Comparison of ENCODE assay signal across 8 mouse cellular contexts in the genomic region with DNA sequence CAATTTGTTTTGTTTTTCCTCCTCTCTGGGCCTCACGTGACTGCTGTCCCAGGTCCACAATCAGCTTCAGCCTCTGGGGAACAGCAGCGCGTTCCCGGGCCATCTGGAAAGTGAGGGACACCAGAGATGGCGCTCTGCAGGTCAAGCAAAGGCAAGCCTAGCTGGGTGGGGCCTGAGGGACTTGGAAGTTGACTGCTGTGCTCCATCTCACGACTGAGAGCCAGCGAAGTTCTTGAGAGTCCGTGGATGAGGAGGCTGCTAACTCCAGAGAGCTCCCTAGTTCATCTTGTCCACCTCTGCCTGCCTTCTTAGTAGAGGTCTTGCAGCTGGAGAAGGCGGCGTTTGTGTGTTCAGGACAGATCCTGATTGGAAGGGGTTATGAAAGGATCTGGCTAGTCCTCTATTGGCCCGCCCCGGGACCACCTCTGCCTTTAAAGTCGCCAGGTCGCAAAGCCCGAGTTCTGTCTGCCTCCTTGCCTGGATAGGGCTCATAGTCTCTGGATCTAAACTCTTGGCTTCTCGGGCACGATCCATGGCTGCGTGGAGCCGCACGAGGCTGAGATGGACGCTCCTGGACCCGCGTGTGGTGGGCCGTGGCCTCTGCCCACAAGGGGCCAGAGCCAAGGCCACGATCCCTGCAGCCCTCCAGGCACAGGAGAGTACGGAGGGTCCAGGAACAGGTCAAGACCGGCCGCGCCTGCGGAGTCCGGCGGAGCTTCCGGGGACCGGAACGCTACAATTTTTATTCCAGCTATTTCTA. TPM values are rescaled to one million over a fixed set of nuclear protein-coding genes. Genes with fewer than 3 reads are reported as not detected.
A peak's percentile ranks its signal among the peaks of the same experiment; 100 is the strongest.
DNase-seq lines count a peak whose midpoint lies in the region; ATAC-seq and TF ChIP-seq lines count a peak whose summit lies in the region.

TSS of gene Cyp27a1 (plus strand) at position 476 of the 760 bp plus-strand sequence.

- H3K9ac ChIP-seq in intestine, embryonic 16.5 days (ENCODE audit: low read depth, low read length): peak within 1 kb of the TSS; percentile 80
- peak within 1 kb of the TSS; percentile 71 for H3K9ac ChIP-seq in limb, embryonic 14.5 days (ENCODE audit: low read depth, low read length, severe bottlenecking)
- peak within 1 kb of the TSS; percentile 68 for H3K9ac ChIP-seq in midbrain, embryonic 12.5 days (replicated peaks)

- H3K4me1 ChIP-seq in intestine, embryonic 16.5 days (ENCODE audit: control insufficient read depth, insufficient read depth, low read length): peaks cover 9% of the 10 kb centered on the region
- peaks cover 9% of the 10 kb centered on the region for H3K4me1 ChIP-seq in limb, embryonic 14.5 days (ENCODE audit: control insufficient read depth, insufficient read depth, low read length)
- H3K4me1 ChIP-seq in midbrain, embryonic 12.5 days: peaks cover 13% of the 10 kb centered on the region

- DNase-seq in layer of hippocampus, adult 11-12 months (ENCODE audit: low spot score): peak; percentile 29
- no peak for DNase-seq in layer of hippocampus, adult 9-10 months (ENCODE audit: low spot score)
- peak; percentile 79 for DNase-seq in embryo, embryonic 9.5 days (ENCODE audit: extremely low spot score)
- DNase-seq in heart, adult 11 months: peak; percentile 99
- peak; percentile 50 for DNase-seq in limb, embryonic 14.5 days (ENCODE audit: low spot score)
- peak; percentile 42 for DNase-seq in splenic B cell, adult 2 months (ENCODE audit: low read depth, low spot score)

- H3K4me2 ChIP-seq in intestine, embryonic 16.5 days (ENCODE audit: low read depth, low read length): peak within 1 kb of the TSS; percentile 99
- H3K4me2 ChIP-seq in limb, embryonic 14.5 days (replicated peaks; ENCODE audit: low read depth, low read length, severe bottlenecking): peak within 1 kb of the TSS; percentile 94
- peak within 1 kb of the TSS; percentile 88 for H3K4me2 ChIP-seq in midbrain, embryonic 12.5 days (replicated peaks)

- H3K4me3 ChIP-seq in intestine, embryonic 16.5 days (ENCODE audit: low read length): peak within 1 kb of the TSS; percentile 65
- H3K4me3 ChIP-seq in limb, embryonic 14.5 days (replicated peaks; ENCODE audit: low read length): peak within 1 kb of the TSS; percentile 51
- peak within 1 kb of the TSS; percentile 50 for H3K4me3 ChIP-seq in midbrain, embryonic 12.5 days

- no peaks in the 10 kb centered on the region for H3K27me3 ChIP-seq in intestine, embryonic 16.5 days (replicated peaks; ENCODE audit: control insufficient read depth, insufficient read depth, low read length)
- no peaks in the 10 kb centered on the region for H3K27me3 ChIP-seq in limb, embryonic 14.5 days (ENCODE audit: control insufficient read depth, insufficient read depth, low read length)
- peaks cover 17% of the 10 kb centered on the region for H3K27me3 ChIP-seq in midbrain, embryonic 12.5 days
- no peaks in the 10 kb centered on the region for H3K27me3 ChIP-seq in splenic B cell, adult 2 months (ENCODE audit: control insufficient read depth, insufficient read depth, low read length, poor library complexity, severe bottlenecking)

- no peaks in the 10 kb centered on the region for H3K9me3 ChIP-seq in intestine, embryonic 16.5 days (ENCODE audit: control insufficient read depth, low read length)
- no peaks in the 10 kb centered on the region for H3K9me3 ChIP-seq in limb, embryonic 14.5 days (ENCODE audit: control insufficient read depth, low read length)
- H3K9me3 ChIP-seq in midbrain, embryonic 12.5 days: no peaks in the 10 kb centered on the region

- TF ChIP-seq POLR2A in limb, embryonic 14.5 days (IDR thresholded peaks at IDR 0.05; ENCODE audit: borderline replicate concordance, extremely low read depth, insufficient read depth, insufficient read length): no peak

- H3K36me3 ChIP-seq in intestine, embryonic 16.5 days (ENCODE audit: control insufficient read depth, insufficient read depth, low read length): no peaks in the 10 kb centered on the region
- no peaks in the 10 kb centered on the region for H3K36me3 ChIP-seq in limb, embryonic 14.5 days (ENCODE audit: control insufficient read depth, insufficient read depth, low read length)
- no peaks in the 10 kb centered on the region for H3K36me3 ChIP-seq in midbrain, embryonic 12.5 days
- no peaks in the 10 kb centered on the region for H3K36me3 ChIP-seq in splenic B cell, adult 2 months (ENCODE audit: control insufficient read depth, insufficient read depth, low read length, poor library complexity, severe bottlenecking)

- peak within 1 kb of the TSS; percentile 36; the same call in 1 of the 2 replicates for H3K27ac ChIP-seq in intestine, embryonic 16.5 days (ENCODE audit: low read length)
- peak within 1 kb of the TSS; percentile 41; the same call in 1 of the 2 replicates for H3K27ac ChIP-seq in limb, embryonic 14.5 days (replicated peaks; ENCODE audit: low read depth, low read length)
- no peak within 1 kb of the TSS for H3K27ac ChIP-seq in midbrain, embryonic 12.5 days (replicated peaks)

- 2% methylated on average over 35 of the region's 35 CpGs for WGBS in intestine, embryonic 16.5 days
- WGBS in limb, embryonic 14.5 days: under 1% methylated on average over 35 of the region's 35 CpGs
- 3% methylated on average over 35 of the region's 35 CpGs for WGBS in midbrain, embryonic 12.5 days

- peak; percentile 78 for ATAC-seq in intestine, embryonic 16.5 days
- ATAC-seq in limb, embryonic 14.5 days (ENCODE audit: low FRiP score, low read depth): peak; percentile 76
- ATAC-seq in midbrain, embryonic 12.5 days (ENCODE audit: low FRiP score, low read depth): no peak; the same call in 1 of the 2 replicates

RNA-seq across cellular contexts. Expression of gene Cyp27a1, which starts in this region (rescaled TPM):
- 7.6 and 8.0 TPM in 2 replicates for polyA plus RNA-seq in intestine, embryonic 16.5 days (2015; fragmentation: Nextera tagmentation; extraction: Ambion mirVana)
- 16.1 TPM in 2 replicates for polyA plus RNA-seq in limb, embryonic 14.5 days (2012; rRNA removed)
- polyA plus RNA-seq in limb, embryonic 14.5 days (2014; fragmentation: Nextera tagmentation; extraction: Ambion mirVana): 11.6 and 12.2 TPM in 2 replicates
- polyA plus RNA-seq in midbrain, embryonic 12.5 days (2016; fragmentation: Nextera tagmentation; extraction: Ambion mirVana): 4.2 and 5.8 TPM in 2 replicates
